Mouse (Mus musculus) cerebellum, adult 9-10 months (tissue): ENCODE measurements around the gene Olfr1291-ps1.

Experiments
- DNase-seq: peaks from one replicate; pipeline ENCODE4 v3.0.0; 2022

Olfr1291-ps1 gene

DNA sequence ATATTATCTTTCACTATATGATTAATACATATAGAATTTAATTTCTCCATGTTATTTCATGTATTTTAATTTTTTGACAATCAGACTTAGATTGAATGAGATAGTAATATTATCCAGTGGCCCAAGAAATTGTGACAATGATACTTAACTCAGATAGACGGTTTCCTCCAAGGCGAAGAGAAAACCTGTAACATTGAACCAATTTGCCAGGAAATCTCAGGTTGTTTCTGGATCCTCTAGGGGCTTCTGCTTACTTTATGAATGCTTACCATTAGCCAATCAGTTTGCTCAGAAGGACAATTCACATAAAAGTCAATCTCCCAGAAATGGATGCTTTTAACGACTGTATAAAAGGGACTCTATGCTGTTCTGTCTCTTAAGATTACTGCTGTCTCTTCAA lies at the start of gene Olfr1291-ps1:
TSS of gene Olfr1291-ps1 (plus strand) at position 301 of the 400 bp plus-strand sequence.
- DNase-seq, result no peak

DNA sequence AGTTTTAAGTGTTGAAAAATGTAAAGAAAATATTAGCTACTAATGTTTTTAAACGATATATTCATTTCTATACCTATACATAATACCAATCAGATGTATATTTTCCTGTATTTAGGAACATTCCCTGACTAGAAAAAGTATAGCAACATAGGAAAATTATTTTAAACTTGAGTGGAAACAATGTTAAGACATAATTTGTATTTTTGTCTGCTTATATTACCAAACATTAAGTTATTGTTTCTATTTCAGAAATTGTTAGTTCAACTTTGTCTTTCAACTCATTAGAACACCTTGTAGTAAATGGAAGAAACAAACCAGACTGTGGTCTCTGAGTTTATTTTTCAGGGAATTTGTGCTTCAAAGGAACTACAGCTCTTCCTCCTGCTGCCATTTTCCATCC lies 48.1 kb upstream of the Olfr1291-ps1 start, which contains the start of gene Olfr1287:
TSS of gene Olfr1287 (plus strand) at position 301 of the 400 bp plus-strand sequence.
- no peak for DNase-seq

DNA sequence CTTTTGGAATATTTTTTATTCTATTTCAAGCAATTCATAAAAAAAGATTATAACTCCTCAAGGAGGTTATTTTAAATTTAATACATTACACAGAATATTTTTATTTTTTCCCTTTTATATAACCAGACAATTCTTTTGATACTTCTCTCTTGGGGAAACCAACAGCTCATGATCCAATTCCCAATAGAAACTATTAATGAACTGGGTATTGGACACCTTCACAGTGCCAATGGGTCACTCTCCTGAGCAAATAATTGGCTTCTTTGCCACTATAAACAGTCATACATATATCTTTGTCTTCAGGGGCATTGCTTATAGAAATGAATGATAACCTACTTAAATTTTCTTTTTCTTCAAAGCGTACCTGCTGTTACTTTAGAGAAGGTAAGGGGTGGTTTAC lies 23.2 kb upstream of the Olfr1291-ps1 start, which contains the start of gene Olfr1288:
TSS of gene Olfr1288 (plus strand) at position 301 of the 400 bp plus-strand sequence.
- no peak for DNase-seq

DNA sequence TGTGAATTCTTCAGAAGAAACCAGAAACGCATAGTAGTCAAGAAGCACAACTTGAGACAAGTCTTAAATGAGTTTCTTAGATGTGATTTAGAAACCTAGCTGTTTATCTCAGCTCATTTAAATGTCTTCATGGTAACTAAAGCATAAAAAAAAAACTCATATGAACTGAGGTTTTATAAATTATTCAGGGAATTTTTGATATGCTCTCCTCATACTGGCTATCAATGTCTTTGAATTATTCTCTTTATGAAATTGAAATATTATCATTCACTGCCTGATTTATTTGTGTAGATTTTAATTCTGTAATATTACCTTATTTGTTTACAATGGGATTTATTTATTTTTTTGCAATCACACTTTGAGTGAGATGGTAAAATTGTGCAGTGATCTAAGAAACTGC lies 16.5 kb upstream of the Olfr1291-ps1 start, which contains the start of gene Olfr1289:
TSS of gene Olfr1289 (plus strand) at position 301 of the 400 bp plus-strand sequence.
- no peak for DNase-seq

DNA sequence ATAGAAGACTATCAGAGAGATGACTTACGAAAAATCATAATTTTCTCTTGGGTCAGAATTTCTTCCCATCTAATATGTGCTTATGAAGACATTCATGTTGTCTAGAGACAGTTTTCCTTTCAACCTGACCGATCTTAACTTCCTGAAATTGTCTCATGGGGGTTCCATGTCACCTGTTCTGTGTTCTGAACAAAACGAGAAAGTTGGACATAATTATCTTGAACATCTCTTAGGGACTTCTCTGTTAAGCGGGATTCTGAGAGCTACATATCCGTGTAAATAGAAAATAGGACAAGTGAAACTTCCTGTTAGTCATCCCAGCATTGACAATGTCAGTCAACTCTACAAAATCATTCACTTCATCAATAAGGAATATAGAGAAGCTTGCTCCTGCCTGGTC lies 3.3 kb upstream of the Olfr1291-ps1 start, which contains the start of gene Olfr1290:
TSS of gene Olfr1290 (minus strand) at position 101 of the 400 bp plus-strand sequence.
- no peak for DNase-seq

DNA sequence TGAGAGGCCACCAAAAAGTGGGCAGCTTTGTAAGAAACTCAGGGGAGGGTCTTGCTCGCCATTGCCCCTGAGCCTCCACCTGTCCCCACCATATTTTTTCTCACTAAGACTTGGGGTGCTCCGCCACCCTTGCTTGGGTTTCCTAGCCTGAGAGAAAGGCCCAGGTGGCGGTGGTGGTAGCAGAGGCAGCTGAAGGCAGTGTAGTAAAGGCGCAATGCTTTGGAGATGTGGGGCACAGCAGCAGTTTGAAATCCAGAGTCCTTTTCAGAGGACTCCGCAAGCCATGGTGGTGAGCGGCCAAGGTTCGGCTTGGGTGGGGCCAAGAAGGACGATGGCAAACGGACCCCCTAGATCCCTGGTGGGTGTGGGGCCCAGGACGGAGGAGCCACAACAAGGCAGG lies 20.5 kb downstream of the Olfr1291-ps1 start:
- no peak for DNase-seq

DNA sequence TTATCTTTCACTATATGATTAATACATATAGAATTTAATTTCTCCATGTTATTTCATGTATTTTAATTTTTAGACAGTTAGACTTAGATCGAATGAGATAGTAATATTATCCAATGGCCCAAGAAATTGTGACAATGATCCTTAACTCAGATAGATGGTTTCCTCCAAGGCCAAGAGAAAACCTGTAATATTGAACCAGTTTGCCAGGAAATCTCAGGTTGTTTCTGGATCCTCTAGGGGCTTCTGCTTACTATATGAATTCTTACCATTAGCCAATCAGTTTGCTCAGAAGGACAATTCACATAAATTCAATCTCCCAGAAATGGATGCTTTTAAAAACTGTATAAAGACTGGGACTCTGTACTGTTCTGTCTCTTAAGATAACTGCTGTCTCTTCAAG lies 27.9 kb downstream of the Olfr1291-ps1 start, which contains the start of gene Olfr1293-ps:
TSS of gene Olfr1293-ps (plus strand) at position 301 of the 400 bp plus-strand sequence.
- no peak for DNase-seq

DNA sequence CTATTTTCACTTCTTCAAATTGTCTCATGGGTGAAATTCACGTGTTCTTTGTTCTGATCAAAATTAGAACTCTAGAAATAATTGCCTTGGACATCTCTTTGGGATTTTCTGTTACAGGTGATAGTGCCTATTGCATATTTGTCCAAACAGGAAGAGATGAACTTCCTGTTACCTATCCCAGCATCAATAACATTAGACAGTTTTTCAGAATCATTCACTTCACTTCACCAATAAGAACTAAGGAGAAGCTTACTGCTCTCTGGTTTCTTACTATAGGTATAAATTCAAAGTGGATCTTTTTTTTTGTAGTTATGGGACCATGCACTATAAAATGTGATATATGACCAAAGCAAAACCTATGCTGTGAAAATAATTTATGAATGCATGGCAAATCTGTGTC lies 43.2 kb downstream of the Olfr1291-ps1 start, which contains the start of gene Olfr1294:
TSS of gene Olfr1294 (minus strand) at position 101 of the 400 bp plus-strand sequence.
- DNase-seq, result no peak
